Mouse (Mus musculus) left cerebral cortex, adult 2 months (tissue): Measurements from ENCODE around the gene Csta1. TPM values are rescaled to one million over a fixed set of nuclear protein-coding genes. Genes with fewer than 3 reads are reported as not detected.
"Not testable (repeated sequence)": the region's sequence is repeated elsewhere in the genome, so short reads cannot be mapped to it uniquely, and the experiment has no call there.

ENCODE experiments used
- DNase-seq, 2 experiments: peaks; one replicate each; pipeline ENCODE4 v3.0.0; 2021 to 2022; ENCODE audit warnings: low spot score in 2 of 2, mixed read lengths in 1 of 2; ENCODE audit errors: extremely low spot score in 1 of 2
- H3K27ac ChIP-seq: fragments of 200-600 bp; 2 replicates; pipeline ENCODE4 v1.8.1; 2022
- H3K4me3 ChIP-seq: fragments of 200-600 bp; 2 replicates; pipeline ENCODE4 v1.8.1; 2022
- CTCF ChIP-seq: fragments of 200-600 bp; IDR thresholded peaks from 2 replicates; pipeline ENCODE4 v1.8.1; 2022; ENCODE audit warnings: antibody characterized with exemption, mild to moderate bottlenecking, moderate library complexity
- intact Hi-C: fragments of 180-260 bp; cut with DNase I; formaldehyde crosslinking; loops from one replicate; pipeline ENCODE4 v1.15.1; 2025
- long read RNA-seq, 2 experiments: library from polyadenylated mRNA; stranded (forward); transcript quantifications; one replicate each; pipeline ENCODE4 v2.0.0; 2021; ENCODE audit warnings: borderline mapping rate in 2 of 2
- total RNA-seq, 2 experiments: library from RNA; stranded (reverse); gene quantifications; 2 replicates each; pipeline ENCODE4 v1.2.3; 2021

Gene Csta1
- total RNA-seq, result not detected
- long read RNA-seq, experiment 1, result 0 reads
- long read RNA-seq, experiment 2, result 0 reads

GRCm38 (mm10) chr16:36131141-36131540 is at the start of gene Csta1:
Gene Csta1, minus strand, starts transcription at chr16:36131241.
- intact Hi-C loops, result no loop called here
- no peak for DNase-seq
- Histone ChIP-seq H3K4me3 (no peak within 1 kb of the TSS), H3K27ac (no peak within 1 kb of the TSS)
- no peak for TF ChIP-seq CTCF

DNA sequence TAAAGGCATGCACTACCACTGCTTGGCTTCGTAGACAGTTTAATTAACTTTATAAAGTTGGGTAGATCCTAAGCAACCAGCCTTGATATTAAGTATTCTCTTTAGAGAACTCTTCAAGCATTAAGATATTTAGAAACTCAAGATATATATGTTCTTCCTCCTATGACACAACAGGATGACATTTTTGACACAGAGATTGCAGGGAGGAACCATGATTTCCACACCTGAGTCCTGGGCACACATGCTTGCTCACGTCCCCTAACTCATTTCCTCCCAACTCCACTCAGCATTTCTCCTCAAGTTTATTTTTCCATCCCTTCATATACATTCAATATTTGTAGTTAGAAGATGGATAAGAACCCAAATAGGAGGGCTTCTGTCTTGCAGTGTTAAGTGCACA is 48.9 kb upstream of the Csta1 start:
- no peak overlapping the region for H3K4me3 ChIP-seq
- DNase-seq, result no peak
- intact Hi-C loops, result no loop called here
- no peak for TF ChIP-seq CTCF
- no peak overlapping the region for H3K27ac ChIP-seq

DNA sequence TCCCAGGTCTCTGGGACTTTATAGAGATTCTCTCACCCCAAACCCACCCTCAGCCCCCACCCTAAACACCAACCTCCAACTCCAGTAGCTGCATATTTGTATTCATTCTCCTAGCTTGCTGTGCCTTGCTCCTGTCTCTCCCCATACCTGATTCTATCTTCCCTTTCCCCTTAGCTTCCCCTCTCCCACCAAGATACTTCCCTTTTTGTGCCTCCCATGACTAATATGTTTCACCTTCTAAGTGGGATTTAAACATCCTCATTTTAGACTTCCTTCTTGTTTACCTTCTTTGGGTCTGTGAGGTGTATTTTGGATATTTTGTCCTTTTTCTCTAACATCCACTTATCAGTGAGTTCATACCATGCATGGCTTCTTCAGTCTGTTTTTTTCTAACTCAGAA is 45.1 kb upstream of the Csta1 start:
- no peak overlapping the region for H3K4me3 ChIP-seq
- TF ChIP-seq CTCF, result no peak
- DNase-seq, result no peak
- intact Hi-C loops, result no loop called here
- H3K27ac ChIP-seq, result no peak overlapping the region

DNA sequence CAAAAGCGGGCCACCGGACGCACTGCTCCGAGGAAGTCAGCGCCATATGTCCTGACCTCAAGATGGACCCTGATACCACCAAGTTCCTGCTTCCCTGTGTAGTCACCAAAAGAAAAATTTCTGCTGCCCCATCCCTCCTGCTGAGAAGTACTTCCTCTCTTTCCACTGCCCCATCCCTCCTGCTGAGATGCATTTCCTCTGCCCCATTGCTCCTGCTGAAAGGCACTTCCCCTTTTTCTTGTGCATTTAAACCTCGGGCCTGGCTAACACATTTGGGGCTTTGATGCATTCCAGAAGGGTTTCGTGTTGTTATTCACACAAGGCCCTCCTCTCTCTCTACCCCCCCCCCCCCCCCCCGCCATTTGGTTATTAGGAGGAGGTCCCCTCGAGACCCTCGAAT is 36.8 kb upstream of the Csta1 start:
- intact Hi-C loops, DNase-seq, H3K4me3 ChIP-seq, H3K27ac ChIP-seq: not testable (repeated sequence)

DNA sequence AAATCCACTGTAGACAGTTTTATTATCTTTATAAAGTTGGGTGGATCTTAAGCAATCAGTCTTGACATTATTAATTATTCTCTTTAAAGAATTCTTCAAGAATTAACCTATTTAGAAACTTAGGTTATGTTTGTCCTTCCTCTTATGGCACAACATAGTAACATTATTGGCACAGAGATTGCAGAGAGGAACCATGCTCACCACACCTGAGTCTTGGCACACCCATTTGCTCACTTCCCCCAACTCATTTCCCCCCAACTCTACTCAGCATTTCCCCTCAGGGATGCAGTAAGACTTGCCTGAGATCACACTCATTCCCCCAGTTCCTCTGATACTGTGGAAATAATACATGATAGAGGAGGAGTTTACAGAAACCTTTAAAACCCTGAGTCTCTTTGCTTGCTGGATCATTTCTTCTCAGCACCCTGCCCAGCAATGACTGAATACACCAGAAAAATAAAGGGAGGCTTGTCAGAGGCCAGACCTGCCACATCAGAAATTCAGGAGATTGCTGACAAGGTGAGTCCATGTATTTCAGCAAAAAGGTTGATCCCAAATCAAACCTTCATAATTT is 25.4 kb upstream of the Csta1 start, which contains the start of gene Stfa2l1:
Gene Stfa2l1 (plus strand): TSS at position 410 of the 574 bp plus-strand sequence.
- no peak within 1 kb of the TSS for H3K27ac ChIP-seq
- TF ChIP-seq CTCF, result no peak
- H3K4me3 ChIP-seq, result no peak within 1 kb of the TSS
- no peak for DNase-seq
- intact Hi-C loops, result no loop called here

GRCm38 (mm10) chr16:36138201-36138600 is 7.2 kb upstream of the Csta1 start:
- no peak for DNase-seq
- intact Hi-C loops, result no loop called here
- H3K27ac ChIP-seq, result no peak overlapping the region
- H3K4me3 ChIP-seq, result no peak overlapping the region
- no peak for TF ChIP-seq CTCF

GRCm38 (mm10) chr16:36128092-36128491 is 2.9 kb downstream of the Csta1 start:
- H3K4me3 ChIP-seq, result no peak overlapping the region
- intact Hi-C loops, result no loop called here

GRCm38 (mm10) chr16:36115751-36116150 is 15.3 kb downstream of the Csta1 start:
- H3K27ac ChIP-seq, H3K4me3 ChIP-seq, intact Hi-C loops, DNase-seq: not testable (repeated sequence)

More at GRCm38 (mm10) chr16:36128092-36128491, 2.9 kb downstream of the Csta1 start:
- no peak overlapping the region for H3K27ac ChIP-seq
- no peak for TF ChIP-seq CTCF
- DNase-seq, result no peak

DNA sequence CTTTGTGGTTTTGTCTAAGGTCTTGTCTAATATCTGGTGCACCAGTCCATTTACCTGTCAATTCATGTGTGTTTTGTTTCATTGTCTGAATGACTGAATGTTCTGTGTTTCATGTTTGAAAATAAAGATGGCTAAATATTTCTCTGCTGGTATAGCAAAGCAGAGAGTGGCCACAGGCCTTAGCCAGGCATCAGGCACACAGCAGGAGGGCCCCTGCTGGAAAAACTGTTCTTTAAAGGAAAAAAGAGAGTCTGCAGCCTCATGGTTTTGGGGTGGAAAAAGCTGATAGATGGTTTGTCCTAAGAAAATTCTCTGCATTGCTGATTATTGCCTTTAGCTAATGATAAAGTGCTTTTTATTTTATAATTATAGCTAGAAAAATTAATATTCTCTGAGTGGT is 19.6 kb downstream of the Csta1 start:
- H3K4me3 ChIP-seq, intact Hi-C loops, H3K27ac ChIP-seq, DNase-seq: not testable (repeated sequence)

GRCm38 (mm10) chr16:36102211-36102610 is 28.8 kb downstream of the Csta1 start:
- intact Hi-C loops, result no loop called here
- no peak for DNase-seq
- Histone ChIP-seq H3K27ac (no peak overlapping the region), H3K4me3 (no peak overlapping the region)
- TF ChIP-seq CTCF, result no peak

GRCm38 (mm10) chr16:36101526-36101925 is 29.5 kb downstream of the Csta1 start:
- no peak overlapping the region for H3K4me3 ChIP-seq
- no peak for TF ChIP-seq CTCF

DNA sequence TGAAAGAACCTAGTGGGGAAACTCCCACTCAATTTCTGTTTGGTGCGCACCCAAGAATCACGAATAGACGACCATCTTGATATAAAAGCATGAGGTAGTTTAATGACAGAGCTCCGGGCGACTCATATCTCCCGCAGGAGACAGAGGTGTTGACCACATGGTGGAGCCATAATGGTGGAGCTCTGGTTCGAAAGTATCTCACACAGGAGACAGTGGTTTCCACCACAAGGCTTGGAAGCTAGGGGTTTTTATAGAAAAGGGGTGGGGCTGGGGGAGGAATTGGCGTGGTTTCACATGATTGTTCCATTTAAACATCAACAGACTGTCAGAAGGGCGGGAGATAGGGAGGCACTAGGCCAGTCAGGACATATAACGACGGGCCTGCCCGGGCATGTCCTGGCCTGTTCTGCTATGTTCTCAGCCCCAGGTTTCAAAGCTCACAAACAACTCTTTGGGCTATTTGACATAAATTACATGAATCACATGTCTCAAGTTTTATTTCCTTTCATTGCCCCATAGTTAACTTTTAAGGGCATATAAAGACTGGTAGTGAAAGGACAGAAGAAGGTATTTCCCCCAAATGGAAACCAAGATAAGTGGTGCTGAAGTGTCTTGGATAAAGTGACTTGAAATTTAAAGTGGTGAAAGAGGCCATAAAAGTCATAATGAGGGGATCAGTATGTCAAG is 33.1 kb downstream of the Csta1 start:
- DNase-seq, H3K4me3 ChIP-seq, H3K27ac ChIP-seq, intact Hi-C loops: not testable (repeated sequence)

More at GRCm38 (mm10) chr16:36101526-36101925, 29.5 kb downstream of the Csta1 start:
- intact Hi-C loops, result no loop called here
- H3K27ac ChIP-seq, result no peak overlapping the region
- DNase-seq, result no peak

- no peak for DNase-seq
- intact Hi-C loops, result loop anchor here (5.0 kb wide), 1 partner anchor 528 kb away; no protein-coding TSS in a partner anchor
- Histone ChIP-seq H3K27ac (no peak overlapping the region), H3K4me3 (no peak overlapping the region)
- TF ChIP-seq CTCF, result no peak
Observed at GRCm38 (mm10) chr16:36094079-36094478, 37.0 kb downstream of the Csta1 start.
